Mouse (Mus musculus) left cerebral cortex, postnatal 25 days (tissue): ENCODE measurements around the gene Mkrn3. TPM values are rescaled to one million over a fixed set of nuclear protein-coding genes. Genes with fewer than 3 reads are reported as not detected.
A peak's percentile ranks its signal among the peaks of the same experiment; 100 is the strongest.

Source experiments
- DNase-seq, 2 experiments: peaks; one replicate each; pipeline ENCODE4 v3.0.0; 2022; ENCODE audit warnings: low spot score in 2 of 2, mixed read lengths in 1 of 2
- intact Hi-C: fragments of 180-260 bp; cut with DNase I; formaldehyde crosslinking; loops from one replicate; pipeline ENCODE4 v1.15.1; 2025
- total RNA-seq, 2 experiments: library from RNA; stranded (reverse); gene quantifications; 2 replicates each; pipeline ENCODE4 v1.2.3; 2021

Mkrn3 gene
- 1 to 10 TPM; 1.9 to 2.1 TPM for total RNA-seq

DNA sequence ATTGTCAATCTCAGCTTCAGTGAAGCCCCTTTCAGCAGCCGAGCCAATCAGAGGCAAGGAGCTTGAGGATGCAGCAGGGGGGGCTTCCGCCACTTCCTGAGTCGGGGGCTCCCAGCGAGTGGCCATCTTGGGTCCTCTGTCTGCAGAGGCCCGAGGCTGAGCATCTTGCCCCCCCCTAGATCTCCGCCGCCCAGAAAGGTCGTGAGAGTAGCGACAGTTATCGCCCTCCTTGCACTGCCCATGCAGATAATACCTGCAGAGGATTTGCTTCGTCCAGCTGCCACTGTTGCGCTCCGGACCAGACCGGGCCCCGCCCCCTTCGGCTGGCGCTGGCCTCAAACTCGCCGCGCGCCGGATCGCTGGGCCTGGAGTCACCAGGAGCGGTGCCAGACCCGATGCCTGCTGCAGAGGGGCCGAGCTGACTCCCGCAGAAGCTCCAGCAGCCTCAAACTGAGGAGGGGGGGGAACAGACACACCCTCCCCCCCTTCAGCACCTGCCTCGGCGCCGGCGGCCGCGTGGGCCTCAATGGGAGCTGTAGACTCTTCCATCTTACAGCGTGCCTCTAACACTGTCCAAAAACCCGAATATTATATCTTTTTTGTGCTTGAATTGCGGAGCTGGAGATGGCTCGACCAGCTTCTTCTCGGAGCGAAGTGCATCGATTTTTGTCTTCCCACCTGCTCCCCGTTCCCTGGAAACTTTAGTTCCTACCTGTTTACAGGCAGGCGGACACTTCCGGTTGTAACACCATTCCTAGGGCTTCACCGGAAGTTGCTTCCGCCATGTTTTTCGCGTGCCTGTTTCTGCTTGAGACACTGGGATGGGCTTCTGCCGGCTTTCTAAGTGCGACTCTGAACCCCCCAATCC is at the start of gene Mkrn3:
TSS of gene Mkrn3 (minus strand) at position 647 of the 868 bp plus-strand sequence.
- peak; percentile 41 to 62 for DNase-seq
- intact Hi-C loops: no loop called here

DNA sequence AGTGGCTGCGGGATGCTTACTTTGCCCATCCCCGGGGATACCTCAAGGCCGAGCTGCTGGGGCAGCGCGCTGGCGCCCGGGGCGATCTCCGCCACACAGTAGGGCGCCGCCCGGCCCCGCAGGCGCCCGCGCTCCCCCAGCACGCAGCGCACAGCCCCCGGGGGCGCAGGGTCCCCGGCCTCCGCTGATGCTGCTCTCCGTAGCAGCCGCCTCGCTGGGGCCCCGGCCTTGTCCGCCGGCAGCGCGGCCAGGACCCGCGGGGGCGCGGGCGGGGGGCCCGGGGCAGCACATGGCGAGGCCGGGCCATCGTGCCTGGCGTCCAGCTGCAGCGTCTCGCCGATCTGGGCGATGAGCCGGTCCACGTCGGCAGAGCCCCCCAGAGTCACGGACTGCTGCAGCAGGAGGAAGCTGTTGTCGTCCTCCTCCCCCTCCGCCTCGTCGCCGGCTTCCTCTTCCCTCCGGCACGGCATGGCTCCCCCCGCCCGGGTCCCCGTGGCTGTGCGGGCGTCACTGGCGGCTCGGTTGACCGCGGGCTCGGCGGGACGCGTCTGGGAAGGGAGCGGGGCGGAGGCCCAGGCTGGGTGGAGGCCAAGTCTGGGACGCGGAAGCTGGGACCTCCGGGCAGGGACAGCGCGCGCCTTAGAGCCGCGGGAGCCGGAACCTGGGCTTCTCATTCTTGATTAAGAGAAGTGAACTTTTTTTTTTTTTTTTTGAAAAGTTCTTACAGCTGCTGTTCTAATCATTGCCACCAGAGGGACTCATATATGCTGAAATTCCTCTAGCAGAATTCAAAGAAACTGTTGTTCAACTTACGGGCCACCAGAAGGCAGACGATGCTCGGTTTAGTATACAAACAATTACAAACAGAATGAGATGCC is 44.2 kb upstream of the Mkrn3 start, which contains the start of gene Peg12:
TSS of gene Peg12 (minus strand) at position 633 of the 878 bp plus-strand sequence.
- DNase-seq: peak; percentile 14 to 30
- intact Hi-C loops: no loop called here

GRCm38 (mm10) chr7:62463007-62463877 is 43.3 kb upstream of the Mkrn3 start:
- peak; percentile 1 to 2 for DNase-seq
- intact Hi-C loops: no loop called here

DNA sequence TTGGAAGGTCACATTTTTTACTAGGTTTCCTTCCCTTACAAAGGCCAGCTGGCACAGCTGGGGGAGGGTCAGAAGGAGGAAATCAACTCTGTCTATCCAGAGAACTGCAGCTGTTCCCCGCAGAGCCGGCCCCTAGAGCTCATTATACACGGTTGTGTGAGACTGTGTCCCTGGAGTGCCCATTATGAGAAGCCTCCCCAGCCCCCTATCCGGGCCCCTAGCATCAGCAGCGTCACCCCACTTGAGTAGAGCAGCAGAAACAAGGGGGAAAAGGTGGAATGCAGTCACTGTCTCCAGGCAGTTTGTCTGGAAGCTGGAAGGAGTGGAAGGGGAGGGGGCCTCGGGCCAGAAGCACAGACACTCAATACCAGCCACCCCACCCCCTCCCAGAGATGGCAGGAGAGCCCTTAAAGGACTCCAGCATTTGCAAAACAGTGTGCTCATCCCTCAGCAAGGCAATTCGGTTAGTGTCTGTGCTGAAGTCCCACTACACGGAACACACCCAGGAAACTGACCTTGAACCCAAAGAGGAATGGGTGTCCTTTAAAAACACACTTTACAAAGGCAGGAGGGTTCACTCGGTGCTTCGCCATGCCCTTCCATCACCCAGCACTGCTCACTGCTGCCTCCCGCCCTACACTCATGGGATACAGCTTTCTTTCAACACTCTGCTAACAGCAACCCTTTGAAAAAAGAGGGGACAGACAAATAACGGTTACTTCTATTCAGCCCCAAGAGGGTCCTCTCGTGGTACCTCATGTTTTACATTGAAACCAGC is 42.5 kb upstream of the Mkrn3 start:
- intact Hi-C loops: no loop called here
- no peak for DNase-seq

DNA sequence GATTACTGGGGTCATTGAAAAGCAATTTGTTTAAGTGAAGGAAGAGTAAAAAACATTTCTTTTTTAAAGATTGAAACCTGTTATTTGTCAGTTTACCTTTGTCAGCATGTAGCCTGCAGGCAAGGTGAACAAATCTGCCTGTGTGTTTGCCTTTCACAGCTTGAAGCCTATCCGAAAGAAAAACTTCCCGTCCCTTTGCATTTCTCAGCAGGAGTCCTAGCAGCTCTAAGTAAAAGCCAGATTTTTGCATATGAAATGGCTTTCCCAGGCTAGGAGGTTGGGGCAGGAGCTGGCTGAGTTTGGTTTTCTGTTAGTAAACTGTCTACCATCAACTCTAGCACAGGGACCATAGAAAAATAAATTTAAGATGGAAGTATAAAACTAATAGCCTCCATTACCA is 32.4 kb upstream of the Mkrn3 start:
- no peak for DNase-seq
- intact Hi-C loops: no loop called here

GRCm38 (mm10) chr7:62445431-62446165 is 25.7 kb upstream of the Mkrn3 start:
- intact Hi-C loops: no loop called here

GRCm38 (mm10) chr7:62436394-62436793 is 16.5 kb upstream of the Mkrn3 start:
- intact Hi-C loops: no loop called here
- DNase-seq: no peak

More at GRCm38 (mm10) chr7:62445431-62446165, 25.7 kb upstream of the Mkrn3 start:
- no peak for DNase-seq

DNA sequence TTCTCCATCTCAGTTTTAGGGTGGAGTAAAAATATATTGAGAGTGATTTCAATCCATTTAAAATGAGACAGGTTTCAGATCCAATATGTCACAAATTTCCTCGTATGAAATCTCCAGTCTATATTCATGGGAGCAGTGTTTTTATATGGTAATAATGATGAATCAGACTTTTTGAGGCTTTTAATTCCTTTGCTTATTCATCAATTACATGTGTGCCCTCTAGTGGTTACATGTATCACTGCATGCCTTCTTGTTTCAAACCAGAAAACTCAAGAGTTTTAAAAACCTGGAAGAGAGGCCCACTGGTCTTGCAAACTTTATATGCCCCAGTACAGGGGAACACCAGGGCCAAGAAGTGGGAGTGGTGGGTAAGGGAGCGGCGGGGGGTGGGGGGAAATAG is 13.3 kb upstream of the Mkrn3 start:
- DNase-seq: no peak
- intact Hi-C loops: no loop called here

GRCm38 (mm10) chr7:62428337-62428736 is 8.4 kb upstream of the Mkrn3 start:
- intact Hi-C loops: no loop called here
- peak; percentile 7 to 17 for DNase-seq

- DNase-seq: no peak
- intact Hi-C loops: no loop called here
These were observed 3.3 kb upstream of the Mkrn3 start for GRCm38 (mm10) chr7:62423210-62423609.

DNA sequence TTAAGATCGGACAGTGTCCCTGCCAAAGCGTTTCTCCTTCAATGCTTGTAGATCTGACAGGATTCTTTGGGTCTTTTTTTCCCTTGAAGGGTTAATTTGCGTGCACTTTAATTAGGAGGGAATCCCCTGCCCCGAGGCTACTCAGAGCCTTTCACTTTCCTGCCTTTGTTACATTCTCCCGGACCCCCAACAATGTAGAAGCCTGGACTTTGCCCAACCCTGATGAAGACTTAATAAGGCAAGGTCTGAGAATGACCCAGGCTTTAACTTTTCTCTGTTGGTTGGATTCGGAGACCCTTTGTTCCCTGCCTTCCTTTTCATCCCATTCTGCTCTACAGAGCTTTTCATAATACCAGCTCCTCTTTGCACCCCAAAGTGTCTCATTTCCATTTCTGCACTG is 627 bp upstream of the Mkrn3 start:
- intact Hi-C loops: no loop called here

DNA sequence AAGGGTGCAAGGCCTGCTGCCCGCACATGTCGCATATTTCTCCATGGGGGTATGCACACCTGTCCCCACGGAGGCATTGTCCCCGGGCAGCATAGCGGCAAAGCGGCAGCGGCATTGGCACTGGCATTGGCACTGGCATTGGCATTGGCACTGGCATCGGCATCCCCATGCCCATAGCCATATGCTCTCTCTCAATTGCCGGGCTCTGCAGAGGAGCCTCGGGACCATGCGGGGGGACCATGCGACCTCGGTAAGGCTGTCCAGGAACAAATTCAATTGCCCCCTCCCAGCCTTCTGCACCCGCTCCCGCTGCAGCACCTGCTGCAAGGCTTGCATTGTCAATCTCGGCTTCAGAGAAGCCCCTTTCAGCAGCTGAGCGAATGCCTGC is 840 bp downstream of the Mkrn3 start:
- intact Hi-C loops: no loop called here
- DNase-seq: no peak

More for the DNA sequence above, 627 bp upstream of the Mkrn3 start:
- DNase-seq: no peak

DNA sequence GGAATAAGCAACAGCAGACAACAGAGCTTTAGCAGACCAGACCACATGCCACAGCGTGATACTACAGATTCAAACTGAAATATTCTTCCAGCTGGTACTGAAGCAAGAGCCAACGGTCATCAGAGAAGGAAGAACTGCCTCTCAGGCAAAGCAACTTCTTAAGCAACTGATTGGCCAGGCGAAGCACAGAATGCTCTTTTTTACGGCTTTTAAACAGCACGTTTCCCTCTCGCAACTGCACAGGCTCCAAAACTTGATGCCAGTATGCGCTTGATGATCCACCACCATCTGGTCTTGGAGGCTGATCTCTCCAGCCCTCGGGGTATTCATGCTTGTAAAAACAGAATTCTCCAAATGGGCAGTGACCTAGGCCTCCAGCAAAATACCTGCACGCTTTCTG is 1.6 kb downstream of the Mkrn3 start:
- intact Hi-C loops: no loop called here

DNA sequence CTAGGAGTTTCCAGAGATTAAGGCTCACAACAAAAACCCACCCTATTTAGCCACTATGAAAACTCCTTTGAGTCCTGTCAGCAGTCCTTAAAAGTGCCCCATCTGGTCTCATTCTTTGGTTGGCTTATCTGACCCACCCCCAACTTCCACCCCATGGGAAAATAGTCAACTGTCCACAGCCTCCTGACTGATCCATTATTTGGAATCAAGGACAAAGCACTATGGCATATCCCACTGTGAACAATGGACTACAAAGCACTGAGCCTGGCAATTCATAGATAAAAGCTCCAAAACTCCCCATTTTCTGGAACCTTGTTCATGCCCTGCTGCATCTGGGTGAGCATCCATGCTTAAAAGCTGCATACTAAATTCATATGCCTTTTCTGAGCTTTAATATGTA is 3.8 kb downstream of the Mkrn3 start:
- intact Hi-C loops: no loop called here

More for the DNA sequence above, 1.6 kb downstream of the Mkrn3 start:
- DNase-seq: no peak

DNA sequence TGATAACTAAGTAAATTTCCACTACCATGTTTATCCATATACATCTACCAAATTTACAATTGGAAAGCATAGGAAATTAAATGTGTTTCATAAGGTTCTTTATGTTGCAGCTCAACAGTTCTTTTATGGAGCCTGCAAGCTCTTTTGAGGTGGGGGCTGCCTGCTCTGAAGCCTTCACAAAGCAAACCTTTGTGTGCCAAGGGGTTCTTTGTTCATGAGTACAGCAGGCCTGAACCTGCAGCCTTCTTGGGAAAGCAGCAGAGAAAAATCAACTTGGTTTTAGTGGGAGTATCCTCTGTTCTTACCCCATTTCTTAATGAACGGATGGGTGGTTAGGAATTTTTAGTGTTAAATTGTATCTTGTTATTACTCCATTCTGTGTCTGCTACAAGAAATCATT is 4.7 kb downstream of the Mkrn3 start:
- intact Hi-C loops: no loop called here
- no peak for DNase-seq

More for the DNA sequence above, 3.8 kb downstream of the Mkrn3 start:
- no peak for DNase-seq

DNA sequence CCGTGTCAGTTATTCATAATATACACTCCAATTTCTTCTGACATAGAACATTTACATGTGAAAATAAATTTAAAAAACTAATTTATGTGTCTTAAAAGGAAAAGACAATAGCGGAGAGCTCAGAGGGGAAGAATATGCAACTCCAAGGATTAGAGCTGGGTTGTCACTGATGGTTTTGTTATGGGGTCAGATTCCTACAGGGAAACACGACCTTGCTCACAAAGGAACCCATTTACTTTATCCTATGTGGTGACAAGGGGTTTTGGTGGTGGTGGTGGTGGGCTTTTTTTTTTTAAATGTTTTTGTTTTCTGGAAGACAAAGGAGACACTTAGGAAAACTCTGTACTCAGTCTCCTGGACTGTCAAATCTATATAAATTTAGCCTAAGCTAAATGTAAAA is 12.1 kb downstream of the Mkrn3 start:
- intact Hi-C loops: no loop called here
- DNase-seq: no peak

DNA sequence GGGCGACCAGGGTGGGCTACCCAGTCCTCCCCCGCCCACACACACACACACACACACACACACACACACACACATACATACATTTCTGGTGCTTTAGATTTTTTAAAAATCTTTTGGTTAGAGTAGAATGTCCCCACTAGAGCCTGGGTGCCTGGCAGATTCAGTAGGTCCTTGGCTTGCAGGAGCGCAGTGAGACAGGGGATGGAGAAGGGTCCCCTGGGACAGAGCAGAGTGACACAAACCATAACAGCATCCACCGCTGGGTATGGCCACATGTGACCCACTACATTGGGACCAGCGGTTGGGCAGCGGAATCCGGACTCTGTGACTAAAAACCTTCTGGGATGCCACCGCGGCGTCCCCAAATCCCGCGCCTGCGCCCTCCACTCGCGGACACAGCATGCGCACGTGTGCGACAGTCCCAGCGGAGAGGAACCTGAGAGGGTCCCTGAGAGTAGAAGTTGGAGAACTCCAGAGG is 13.3 kb downstream of the Mkrn3 start:
- intact Hi-C loops: no loop called here
- DNase-seq: peak in 1 of 2 experiments; percentile 21

DNA sequence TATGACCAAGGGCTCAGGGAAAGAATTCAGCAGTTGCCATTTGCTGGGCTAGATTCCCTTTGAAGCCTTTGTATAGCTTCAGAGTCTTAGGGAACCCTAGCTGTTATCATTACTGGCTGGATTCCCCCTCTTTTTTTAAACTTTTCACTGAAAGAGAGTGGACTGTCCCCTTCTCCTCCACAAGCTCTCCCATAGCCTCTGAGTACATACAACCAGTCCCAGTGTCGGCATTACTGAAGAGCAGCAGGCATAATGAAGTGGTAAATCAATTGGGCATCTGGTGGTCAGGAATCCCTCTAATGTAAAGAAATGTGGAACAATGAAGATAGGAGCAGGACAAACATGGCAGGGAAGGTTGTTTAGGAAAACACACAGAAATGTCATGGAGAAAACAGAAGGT is 27.7 kb downstream of the Mkrn3 start:
- DNase-seq: no peak
- intact Hi-C loops: no loop called here
